Mouse (Mus musculus): ENCODE results near the gene 4930505A04Rik. TPM values are rescaled to one million over a fixed set of nuclear protein-coding genes. Genes with fewer than 3 reads are reported as not detected.

The 4930505A04Rik gene
- polyA plus RNA-seq, 1 experiment from 2014 or later, result 0.23 TPM

DNA sequence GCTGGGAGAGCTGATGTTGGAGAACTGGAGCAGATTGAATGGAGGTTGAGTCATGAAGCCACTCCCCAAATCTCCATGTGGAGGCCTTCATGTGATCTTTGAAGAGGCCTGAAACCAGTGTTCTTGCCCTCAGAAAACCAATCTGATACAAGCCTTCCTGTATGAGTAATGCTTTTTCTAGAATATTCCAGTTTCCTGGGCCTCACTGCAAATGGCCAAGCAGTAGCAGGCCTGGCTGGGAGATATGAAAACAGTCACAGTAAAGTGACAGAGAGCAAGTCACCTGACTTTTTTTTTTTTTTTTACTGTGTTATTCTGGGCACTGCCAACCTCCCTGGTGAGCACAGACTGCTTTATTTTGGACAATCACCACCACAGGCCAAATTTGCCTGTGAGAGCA, 88.6 kb downstream of the 4930505A04Rik start:
- Histone ChIP-seq H3K27ac (ENCODE audit: low read depth, low read length) (no peak overlapping the region), H3K4me3 (ENCODE audit: low read length) (no peak overlapping the region), H3K9me3 (ENCODE audit: control insufficient read depth, low read length) (no peaks in the 10 kb centered on the region), H3K36me3 (ENCODE audit: control insufficient read depth, insufficient read depth, low read length) (no peaks in the 10 kb centered on the region), H3K4me1 (ENCODE audit: control insufficient read depth, insufficient read depth, low read depth, low read length) (no peaks in the 10 kb centered on the region), H3K4me2 (ENCODE audit: low read length) (no peak overlapping the region), H3K27me3 (replicated peaks; ENCODE audit: control insufficient read depth, insufficient read depth, low read length) (no peaks in the 10 kb centered on the region), H3K9ac (ENCODE audit: low read depth, low read length) (no peak overlapping the region)
- no peak for ATAC-seq

Other genes starting within 250 kb of the 4930505A04Rik start
- 182 and 196 TPM in 2 replicates for gene Sptbn1, start 203.7 kb downstream of the 4930505A04Rik start, polyA plus RNA-seq (2015; fragmentation: Nextera tagmentation; extraction: Ambion mirVana)
- 25.2 and 35.1 TPM in 2 replicates for gene Acyp2, start 177.8 kb upstream of the 4930505A04Rik start, polyA plus RNA-seq (2015; fragmentation: Nextera tagmentation; extraction: Ambion mirVana)

All from hindbrain, embryonic 16.5 days (tissue).